Mouse (Mus musculus) heart, postnatal 0 days (tissue): Measurements from ENCODE around the gene Ttc21b.

Experiments
- CTCF ChIP-seq: IDR thresholded peaks from 2 replicates; pipeline ENCODE4 v1.5.1; 2016; ENCODE audit warnings: antibody characterized with exemption, control low read depth, low read depth
- EP300 ChIP-seq: IDR thresholded peaks from 2 replicates; pipeline ENCODE4 v1.6.1; 2016; ENCODE audit warnings: antibody characterized with exemption, low read depth

DNA sequence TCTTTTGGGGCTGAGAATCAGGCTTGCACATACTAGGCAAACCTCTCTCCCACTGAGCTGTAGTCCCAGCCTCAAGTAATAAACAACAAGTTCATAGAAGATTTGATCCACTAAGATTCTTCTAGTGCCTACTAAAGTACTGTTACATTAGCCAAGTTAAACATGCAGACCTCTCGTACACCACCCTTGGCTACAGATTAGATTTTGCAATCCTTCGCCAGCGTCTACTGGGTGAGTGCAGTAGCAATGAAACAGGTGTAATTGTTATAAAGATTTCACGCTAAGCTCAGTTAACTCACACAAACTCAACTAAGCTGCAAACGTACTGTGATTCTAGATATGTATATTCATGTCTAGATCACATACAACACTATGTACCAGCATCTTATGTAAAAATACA is 17.5 kb downstream of the Ttc21b start:
- TF ChIP-seq CTCF (no peak), EP300 (no peak)
